Mouse (Mus musculus) brain, embryonic 14.5 days (tissue): ENCODE data around the gene Zyx.

Experiments used
- CTCF ChIP-seq: fragments of 200-500 bp; IDR thresholded peaks from 2 replicates; pipeline ENCODE4 v1.5.1; 2012; ENCODE audit warnings: inconsistent platforms, mild to moderate bottlenecking, moderate library complexity, borderline replicate concordance; ENCODE audit not compliant: insufficient read depth, insufficient read length; ENCODE audit errors: extremely low read depth
- POLR2A ChIP-seq: fragments of 200-500 bp; IDR thresholded peaks from 2 replicates; pipeline ENCODE4 v1.6.1; 2012; ENCODE audit warnings: mild to moderate bottlenecking, inconsistent platforms, borderline replicate concordance; ENCODE audit not compliant: poor library complexity, insufficient read depth, insufficient read length, severe bottlenecking; ENCODE audit errors: extremely low read depth

- no peak for TF ChIP-seq CTCF
- TF ChIP-seq POLR2A: no peak
Measured at GRCm38 (mm10) chr6:42399938-42400337, 50.5 kb downstream of the Zyx start, which contains the start of gene Tas2r143.
